Mouse (Mus musculus) neural tube, embryonic 11.5 days (tissue): ENCODE results near the gene Rexo4. TPM values are rescaled to one million over a fixed set of nuclear protein-coding genes. Genes with fewer than 3 reads are reported as not detected.
A peak's percentile ranks its signal among the peaks of the same experiment; 100 is the strongest.

ENCODE experiments used
- ATAC-seq: fragments of 200-750 bp; cut with Nextera tagmentation; 2 replicates; pipeline ENCODE4 v1.8.0; 2017; ENCODE audit warnings: moderate number of reproducible peaks, mild to moderate bottlenecking, moderate TSS enrichment, moderate library complexity; ENCODE audit not compliant: insufficient read depth, low FRiP score, low TSS enrichment
- DNase-seq: peaks from one replicate; pipeline ENCODE4 v3.0.0-alpha.2; 2015; ENCODE audit warnings: low spot score
- H3K27ac ChIP-seq: fragments of 300-500 bp; sonication (generic); 2 replicates; pipeline ENCODE4 v1.5.1; 2014; ENCODE audit warnings: low read depth, mild to moderate bottlenecking, low read length
- H3K27me3 ChIP-seq: fragments of 300-500 bp; sonication (generic); 2 replicates; pipeline ENCODE4 v1.6.1; 2014; ENCODE audit warnings: mild to moderate bottlenecking, low read length, mixed read lengths; ENCODE audit not compliant: control insufficient read depth, insufficient read depth
- H3K36me3 ChIP-seq: fragments of 300-500 bp; sonication (generic); 2 replicates; pipeline ENCODE4 v1.6.1; 2014; ENCODE audit warnings: mild to moderate bottlenecking, low read length, moderate library complexity, mixed read lengths; ENCODE audit not compliant: control insufficient read depth, insufficient read depth
- H3K4me1 ChIP-seq: fragments of 300-500 bp; sonication (generic); 2 replicates; pipeline ENCODE4 v1.6.1; 2014; ENCODE audit warnings: low read length, mixed read lengths; ENCODE audit not compliant: control insufficient read depth, insufficient read depth
- H3K4me2 ChIP-seq: fragments of 300-500 bp; sonication (generic); 2 replicates; pipeline ENCODE4 v1.6.1; 2014; ENCODE audit warnings: low read depth, mild to moderate bottlenecking, moderate library complexity
- H3K4me3 ChIP-seq: fragments of 300-500 bp; sonication (generic); 2 replicates; pipeline ENCODE4 v1.5.1; 2014; ENCODE audit warnings: low read depth, low read length
- H3K9ac ChIP-seq: fragments of 300-500 bp; sonication (generic); 2 replicates; pipeline ENCODE4 v1.6.1; 2014; ENCODE audit warnings: mild to moderate bottlenecking, low read length
- H3K9me3 ChIP-seq: fragments of 300-500 bp; sonication (generic); 2 replicates; pipeline ENCODE4 v1.6.1; 2016; ENCODE audit warnings: low read length; ENCODE audit not compliant: control insufficient read depth
- WGBS: fragments of 180-500 bp; shearing (Covaris S2); extraction: QIAGEN DNeasy Blood & Tissue Kit; methylation state at CpG from one replicate; pipeline ENCODE4 v1.1.7; 2014; 5-methylcytosine and 5-hydroxymethylcytosine counted together
- polyA plus RNA-seq: library from polyadenylated mRNA; unstranded; fragments of >200 nt; fragmentation: Nextera tagmentation; extraction: Ambion mirVana; gene quantifications from 2 replicates; pipeline ENCODE4 v1.2.1, GENCODE M21; 2014

Gene Rexo4
- polyA plus RNA-seq, 1 experiment from 2014 or later: 47.2 TPM

GRCm38 (mm10) chr2:26915927-26916728 lies 48.1 kb downstream of the Rexo4 start, which contains the start of the genes Surf2 and Surf1:
Surf2 (plus strand) TSS chr2:26916367.
Surf1 (minus strand) TSS chr2:26916530.
- H3K36me3 ChIP-seq: peaks cover 29% of the 10 kb centered on the region
- DNase-seq (peak; percentile 81), ATAC-seq (peak; percentile 71)
- H3K4me2 ChIP-seq: peak within 1 kb of the TSS; percentile 99
- WGBS: 2% methylated on average over 47 of the region's 47 CpGs
- 0 out of 2 replicates have a peak within 1 kb of the TSS, but pooled peaks have one; percentile 20 for H3K27ac ChIP-seq
- H3K9ac ChIP-seq: peak within 1 kb of the TSS; percentile 77
- H3K9me3 ChIP-seq: no peaks in the 10 kb centered on the region
- peak within 1 kb of the TSS; percentile 77 for H3K4me3 ChIP-seq
- H3K4me1 ChIP-seq: peaks cover 33% of the 10 kb centered on the region
- no peaks in the 10 kb centered on the region for H3K27me3 ChIP-seq

GRCm38 (mm10) chr2:26914148-26914941 lies 49.8 kb downstream of the Rexo4 start:
- Histone ChIP-seq H3K27ac (no peak overlapping the region), H3K9ac (no peak overlapping the region), H3K36me3 (peaks cover 20% of the 10 kb centered on the region), H3K9me3 (no peaks in the 10 kb centered on the region), H3K4me3 (no peak overlapping the region), H3K27me3 (no peaks in the 10 kb centered on the region), H3K4me2 (no peak overlapping the region), H3K4me1 (peaks cover 37% of the 10 kb centered on the region)
- 64% methylated on average over 8 of the region's 8 CpGs for WGBS
- ATAC-seq (no peak), DNase-seq (no peak)

GRCm38 (mm10) chr2:26913416-26914147 lies 50.6 kb downstream of the Rexo4 start:
- peaks cover 43% of the 10 kb centered on the region for H3K4me1 ChIP-seq
- no peaks in the 10 kb centered on the region for H3K9me3 ChIP-seq
- no peak overlapping the region for H3K4me3 ChIP-seq
- no peak for ATAC-seq
- no peaks in the 10 kb centered on the region for H3K27me3 ChIP-seq
- no peak for DNase-seq
- no peak overlapping the region for H3K4me2 ChIP-seq
- 88% methylated on average over 17 of the region's 17 CpGs for WGBS
- H3K9ac ChIP-seq: no peak overlapping the region
- H3K36me3 ChIP-seq: peaks cover 14% of the 10 kb centered on the region
- no peak overlapping the region for H3K27ac ChIP-seq

GRCm38 (mm10) chr2:26912253-26912770 lies 51.9 kb downstream of the Rexo4 start:
- ATAC-seq (no peak), DNase-seq (no peak)
- Histone ChIP-seq H3K4me3 (peak overlapping the region; percentile 94), H3K27ac (no peak overlapping the region), H3K27me3 (no peaks in the 10 kb centered on the region), H3K4me2 (peak overlapping the region; percentile 99), H3K9ac (peak overlapping the region; percentile 95; the same call in 1 of the 2 replicates), H3K4me1 (peaks cover 35% of the 10 kb centered on the region), H3K36me3 (peaks cover 18% of the 10 kb centered on the region), H3K9me3 (no peaks in the 10 kb centered on the region)
- 74% methylated on average over 5 of the region's 5 CpGs for WGBS

GRCm38 (mm10) chr2:26910994-26911765 lies 53.0 kb downstream of the Rexo4 start:
- under 1% methylated on average over 32 of the region's 37 CpGs for WGBS
- peak overlapping the region; percentile 94 for H3K4me3 ChIP-seq
- H3K9ac ChIP-seq: peak overlapping the region; percentile 95
- DNase-seq (peak; percentile 81), ATAC-seq (peak; percentile 54; the same call in 1 of the 2 replicates)
- peaks cover 24% of the 10 kb centered on the region for H3K36me3 ChIP-seq
- peak overlapping the region; percentile 99 for H3K4me2 ChIP-seq
- H3K9me3 ChIP-seq: no peaks in the 10 kb centered on the region
- peaks cover 28% of the 10 kb centered on the region for H3K4me1 ChIP-seq
- H3K27me3 ChIP-seq: no peaks in the 10 kb centered on the region
- peak overlapping the region; percentile 89 for H3K27ac ChIP-seq

GRCm38 (mm10) chr2:26910124-26910993 lies 53.8 kb downstream of the Rexo4 start, which contains the start of the genes Med22 and Rpl7a:
Med22 (minus strand) TSS chr2:26910677.
Rpl7a (plus strand) TSS chr2:26910764.
- Histone ChIP-seq H3K4me3 (peak within 1 kb of the TSS; percentile 94), H3K9me3 (no peaks in the 10 kb centered on the region), H3K4me2 (peak within 1 kb of the TSS; percentile 99), H3K36me3 (peaks cover 30% of the 10 kb centered on the region), H3K9ac (peak within 1 kb of the TSS; percentile 95), H3K27ac (peak within 1 kb of the TSS; percentile 89), H3K4me1 (peaks cover 23% of the 10 kb centered on the region), H3K27me3 (no peaks in the 10 kb centered on the region)
- ATAC-seq (peak; percentile 81), DNase-seq (peak; percentile 99)
- 0% methylated on average over 70 of the region's 74 CpGs for WGBS

GRCm38 (mm10) chr2:26909387-26909784 lies 54.8 kb downstream of the Rexo4 start:
- no peak for ATAC-seq
- Histone ChIP-seq H3K27ac (no peak overlapping the region), H3K9ac (peak overlapping the region; percentile 75), H3K4me2 (peak overlapping the region; percentile 55), H3K27me3 (no peaks in the 10 kb centered on the region), H3K4me1 (peaks cover 23% of the 10 kb centered on the region), H3K9me3 (no peaks in the 10 kb centered on the region), H3K4me3 (peak overlapping the region; percentile 94), H3K36me3 (peaks cover 30% of the 10 kb centered on the region)
- DNase-seq: no peak
